Mouse (Mus musculus) heart, postnatal 0 days (tissue): ENCODE data around the gene Ruvbl2.

Experiments used
- CTCF ChIP-seq: IDR thresholded peaks from 2 replicates; pipeline ENCODE4 v1.5.1; 2016; ENCODE audit warnings: antibody characterized with exemption, control low read depth, low read depth
- EP300 ChIP-seq: IDR thresholded peaks from 2 replicates; pipeline ENCODE4 v1.6.1; 2016; ENCODE audit warnings: antibody characterized with exemption, low read depth

DNA sequence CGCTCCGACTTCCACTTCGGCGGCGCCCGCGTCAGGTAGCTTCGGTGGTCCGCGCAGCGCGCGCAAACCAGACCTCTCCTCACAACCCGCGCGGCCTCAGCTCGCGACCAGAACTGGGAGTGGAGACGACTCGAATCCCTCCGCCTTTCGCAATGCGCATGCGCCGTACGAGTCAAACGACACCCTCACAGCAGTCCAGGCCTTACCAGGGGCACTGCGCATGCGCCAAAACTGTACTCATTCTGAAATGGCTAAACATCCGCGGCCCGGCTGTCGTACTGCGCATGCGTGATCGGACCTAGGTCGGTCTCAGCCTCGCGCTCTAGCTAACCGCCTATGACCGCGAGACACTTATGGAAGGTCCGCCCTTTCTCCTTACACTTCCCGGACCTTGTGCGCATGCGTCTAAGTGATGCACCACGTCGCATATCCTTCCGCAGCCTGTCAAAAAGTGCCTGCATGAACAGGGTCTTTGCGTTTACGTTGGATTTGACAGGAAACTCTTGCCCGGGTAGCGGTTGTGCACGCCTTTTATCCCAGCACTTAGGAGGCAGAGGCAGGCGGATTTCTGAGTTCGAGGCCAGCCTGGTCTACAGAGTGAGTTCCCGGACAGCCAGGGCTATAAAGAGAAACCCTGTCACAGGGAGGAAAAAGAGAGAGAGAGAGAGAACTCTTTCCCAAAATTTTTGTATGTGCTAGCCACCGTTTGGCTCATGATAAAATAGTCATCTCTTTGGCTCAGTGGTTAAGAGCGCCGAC, 42.1 kb downstream of the Ruvbl2 start, which contains the start of gene Snrnp70:
- TF ChIP-seq CTCF, result no peak
- TF ChIP-seq EP300, result no peak
